Mouse (Mus musculus) brain, adult 10 weeks (tissue): ENCODE results near the gene Allc. TPM values are rescaled to one million over a fixed set of nuclear protein-coding genes. Genes with fewer than 3 reads are reported as not detected.

Experiments
- polyA plus RNA-seq: library from polyadenylated mRNA; stranded (reverse); fragments of 350-450 nt; fragmentation: Illumina TruSeq; extraction: RNeasy Lipid Tissue Mini Kit (QIAGEN cat#74804); gene quantifications from one replicate; pipeline ENCODE4 v1.2.3, GENCODE M21; 2015; ENCODE audit warnings: low read depth, low replicate concordance

Allc gene
- polyA plus RNA-seq: 0.33 TPM

DNA sequence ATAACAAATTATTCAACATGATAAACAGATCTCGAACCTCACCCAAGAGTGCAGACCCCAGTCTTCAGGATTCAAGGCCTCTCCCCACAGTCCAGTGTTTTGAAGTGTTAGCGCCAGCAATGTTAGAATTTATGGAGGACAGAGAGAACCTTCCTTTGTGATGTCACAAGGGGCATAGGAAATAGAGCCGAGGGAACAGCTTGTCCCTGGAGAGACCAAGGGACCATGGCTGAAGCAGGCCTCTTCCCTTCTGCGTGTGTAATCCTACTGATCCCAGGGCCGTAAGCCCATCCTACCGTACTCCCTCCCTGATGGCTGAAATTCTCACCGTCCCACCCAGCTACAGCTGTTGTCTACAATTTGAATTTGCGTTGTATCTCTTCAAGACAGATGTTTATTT, at the start of gene Allc:
Gene Allc, minus strand, starts transcription at position 101 of the 400 bp plus-strand sequence.

DNA sequence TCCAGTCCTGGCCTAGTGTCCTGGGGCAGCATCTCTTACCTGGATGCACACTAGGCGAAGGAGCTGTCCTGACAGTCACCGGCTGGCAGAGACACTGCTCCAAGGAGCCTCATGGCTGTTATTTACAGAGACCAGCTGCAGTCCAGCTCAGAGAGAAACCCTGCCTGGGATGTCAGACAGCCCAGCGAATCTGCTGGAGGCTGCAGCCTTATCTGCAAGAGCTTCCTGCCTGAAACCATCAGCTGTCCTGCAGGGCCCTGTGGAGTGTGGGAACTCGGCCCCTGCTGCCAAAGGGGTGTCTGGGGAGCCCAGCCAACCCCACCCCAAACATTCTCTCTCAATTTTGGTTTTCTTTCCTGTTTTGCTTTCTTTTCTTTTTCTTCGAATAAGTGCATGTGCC, 40.9 kb upstream of the Allc start, which contains the start of gene Colec11:
Gene Colec11, minus strand, starts transcription at position 183 of the 400 bp plus-strand sequence.

DNA sequence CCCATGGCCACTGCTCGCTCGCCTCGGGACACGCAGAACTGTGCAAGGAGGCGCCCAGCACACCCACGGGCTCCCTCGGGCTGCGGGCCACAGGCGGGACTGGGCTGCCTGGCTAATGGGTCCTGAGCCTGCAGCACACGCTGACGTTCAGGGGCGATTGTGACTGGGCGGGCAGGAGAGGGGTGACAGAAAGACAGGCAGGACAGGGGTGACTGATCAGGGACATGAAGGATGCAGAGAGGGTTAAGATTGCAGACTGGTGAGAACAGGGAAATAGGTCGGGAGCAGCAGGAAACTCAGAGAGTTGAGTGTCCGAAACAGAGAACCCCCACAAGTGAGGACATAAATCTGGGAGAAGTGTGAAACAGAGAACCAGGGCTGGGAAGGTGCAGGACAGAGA, 30.0 kb downstream of the Allc start, which contains the start of gene Dcdc2c:
Gene Dcdc2c, minus strand, starts transcription at position 101 of the 400 bp plus-strand sequence.

Other genes with a start within 250 kb of the Allc start
- gene Dcdc2c, start 30.1 kb downstream of the Allc start, polyA plus RNA-seq: not detected
- 0.97 TPM for gene Colec11, start 40.9 kb upstream of the Allc start, polyA plus RNA-seq
- gene Rps7, start 53.4 kb upstream of the Allc start, polyA plus RNA-seq: 802 TPM
- 12.5 TPM for gene Rnaseh1, start 67.1 kb upstream of the Allc start, polyA plus RNA-seq
- 58.9 TPM for gene Adi1, start 92.7 kb upstream of the Allc start, polyA plus RNA-seq
- 49.4 TPM for gene Trappc12, start 167.9 kb upstream of the Allc start, polyA plus RNA-seq
- gene Eipr1, start 169.3 kb upstream of the Allc start, polyA plus RNA-seq: 59.2 TPM